Mouse (Mus musculus) embryonic facial prominence, embryonic 13.5 days (tissue): ENCODE data around the gene Cpd. TPM values are rescaled to one million over a fixed set of nuclear protein-coding genes. Genes with fewer than 3 reads are reported as not detected.

ENCODE experiments used
- ATAC-seq: fragments of 200-750 bp; cut with Nextera tagmentation; 2 replicates; pipeline ENCODE4 v1.8.0; 2017; ENCODE audit warnings: low read depth; ENCODE audit not compliant: insufficient number of reproducible peaks, insufficient read depth, low FRiP score, low TSS enrichment
- H3K27ac ChIP-seq: fragments of 300-500 bp; sonication (generic); 2 replicates; pipeline ENCODE4 v1.5.1; 2015; ENCODE audit warnings: moderate library complexity, mild to moderate bottlenecking, inconsistent platforms
- H3K27me3 ChIP-seq: fragments of 300-500 bp; sonication (generic); 2 replicates; pipeline ENCODE4 v1.6.1; 2015; ENCODE audit warnings: mild to moderate bottlenecking, inconsistent platforms
- H3K36me3 ChIP-seq: fragments of 300-500 bp; sonication (generic); 2 replicates; pipeline ENCODE4 v1.6.1; 2015; ENCODE audit warnings: mild to moderate bottlenecking, inconsistent platforms
- H3K4me1 ChIP-seq: fragments of 300-500 bp; sonication (generic); 2 replicates; pipeline ENCODE4 v1.6.1; 2015; ENCODE audit warnings: inconsistent platforms
- H3K4me2 ChIP-seq: fragments of 300-500 bp; sonication (generic); 2 replicates; pipeline ENCODE4 v1.6.1; 2015; ENCODE audit warnings: moderate library complexity, mild to moderate bottlenecking, inconsistent platforms
- H3K4me3 ChIP-seq: fragments of 300-500 bp; sonication (generic); 2 replicates; pipeline ENCODE4 v1.5.1; 2015; ENCODE audit warnings: mild to moderate bottlenecking, inconsistent platforms
- H3K9ac ChIP-seq: fragments of 300-500 bp; sonication (generic); 2 replicates; pipeline ENCODE4 v1.6.1; 2015; ENCODE audit warnings: mild to moderate bottlenecking, inconsistent platforms
- H3K9me3 ChIP-seq: fragments of 300-500 bp; sonication (generic); 2 replicates; pipeline ENCODE4 v1.6.1; 2016; ENCODE audit warnings: inconsistent platforms
- WGBS: fragments of 180-500 bp; shearing (Covaris S2); methylation state at CpG from one replicate; pipeline ENCODE4 v1.1.7; 2015; ENCODE audit warnings: mixed read lengths; 5-methylcytosine and 5-hydroxymethylcytosine counted together
- polyA plus RNA-seq: library from polyadenylated mRNA; unstranded; fragments of >200 nt; fragmentation: Nextera tagmentation; extraction: Ambion mirVana; gene quantifications from 2 replicates; pipeline ENCODE4 v1.2.1, GENCODE M21; 2015

Cpd gene
- polyA plus RNA-seq, 1 experiment from 2014 or later = 9.7 TPM

DNA sequence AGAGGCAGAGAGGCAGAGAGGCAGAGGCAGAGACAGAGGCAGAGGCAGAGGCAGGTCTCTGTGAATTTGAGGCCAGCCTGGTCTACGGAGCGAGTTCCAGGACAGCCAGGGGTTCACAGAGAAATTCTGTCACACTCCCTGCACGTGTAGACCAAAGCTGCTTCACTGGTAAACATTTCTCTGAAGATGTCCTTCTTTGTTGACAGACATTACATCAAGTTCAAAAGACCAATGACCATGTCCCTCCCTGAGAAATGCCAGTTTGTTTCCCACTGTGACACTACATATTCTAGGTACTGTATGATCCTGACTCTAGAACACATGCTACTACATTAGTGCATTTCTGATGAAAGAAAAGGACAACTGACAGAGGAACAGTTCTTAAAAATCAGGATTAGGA is 116.2 kb downstream of the Cpd start:
- no peak overlapping the region for H3K27ac ChIP-seq
- WGBS = 86% methylated on average over 3 of the region's 3 CpGs

More for the DNA sequence above, 116.2 kb downstream of the Cpd start:
- H3K4me2 ChIP-seq = no peak overlapping the region
- no peaks in the 10 kb centered on the region for H3K9me3 ChIP-seq
- no peak for ATAC-seq
- H3K4me1 ChIP-seq = no peaks in the 10 kb centered on the region
- H3K4me3 ChIP-seq = no peak overlapping the region
- no peaks in the 10 kb centered on the region for H3K27me3 ChIP-seq
- H3K9ac ChIP-seq = no peak overlapping the region
- H3K36me3 ChIP-seq = peaks cover 79% of the 10 kb centered on the region

Other genes with a start within 250 kb of the Cpd start
- 35.5 and 39.1 TPM in 2 replicates for gene Abr, start 224.7 kb downstream of the Cpd start, polyA plus RNA-seq
- gene Bhlha9, start 174.5 kb downstream of the Cpd start, polyA plus RNA-seq = not detected in 2 replicates
- gene Trarg1, start 167.2 kb downstream of the Cpd start, polyA plus RNA-seq = 0.31 and 0.76 TPM in 2 replicates
- 23.8 and 26.2 TPM in 2 replicates for gene Gosr1, start 83.4 kb downstream of the Cpd start, polyA plus RNA-seq
- gene Tmigd1, start 55.1 kb upstream of the Cpd start, polyA plus RNA-seq = 3.6 TPM in 1 of 2 replicates, not detected in the other
- gene Blmh, start 77.8 kb upstream of the Cpd start, polyA plus RNA-seq = 171 and 188 TPM in 2 replicates
- gene Slc6a4, start 151.6 kb upstream of the Cpd start, polyA plus RNA-seq = 0.89 and 0.91 TPM in 2 replicates
- 102 and 123 TPM in 2 replicates for gene Nsrp1, start 231.4 kb upstream of the Cpd start, polyA plus RNA-seq